Mouse (Mus musculus) kidney, postnatal 14 days (tissue): ENCODE measurements around the gene Ndrg4.

Experiments
- DNase-seq: peaks from one replicate; pipeline ENCODE4 v3.0.0; 2022; ENCODE audit warnings: mixed read lengths

The Ndrg4 gene

DNA sequence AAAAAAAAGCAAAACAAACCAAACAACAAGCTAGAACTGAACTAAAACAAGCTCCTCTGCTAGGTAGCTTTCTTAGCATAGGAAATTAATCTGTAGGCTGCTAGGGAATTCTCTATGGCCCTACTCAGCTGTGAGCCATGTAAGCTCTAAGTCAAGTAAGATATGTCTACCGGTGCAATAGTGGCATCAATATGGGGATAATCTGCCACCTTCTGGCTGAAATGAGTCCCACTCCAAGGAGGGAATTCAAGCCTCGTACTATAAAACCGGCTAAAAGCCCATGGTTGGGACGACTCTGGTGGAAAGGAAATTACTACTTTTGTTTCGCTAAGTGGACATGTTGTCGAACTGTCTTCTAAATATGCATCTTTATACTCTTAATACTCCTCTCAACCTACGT lies 61.8 kb downstream of the Ndrg4 start:
- DNase-seq: no peak

DNA sequence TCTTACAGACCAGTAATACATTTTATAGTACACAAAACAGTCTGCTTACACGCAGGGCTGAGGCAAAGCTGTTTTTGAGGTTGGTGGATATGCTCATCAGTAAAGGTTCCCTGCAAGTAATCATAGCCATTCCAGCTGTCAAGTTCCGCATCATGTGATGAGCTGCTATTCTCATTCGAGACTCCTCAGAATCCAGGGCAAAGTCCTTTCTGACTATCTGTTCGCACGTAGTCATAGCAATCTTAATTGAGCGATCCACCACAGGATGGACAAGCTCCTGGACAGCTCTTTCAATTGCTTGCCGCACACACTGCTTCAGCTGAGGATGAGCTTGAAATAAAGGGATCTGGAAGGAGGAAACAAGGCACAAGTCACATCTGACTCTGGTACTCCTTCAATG lies 65.0 kb downstream of the Ndrg4 start:
- DNase-seq: no peak

DNA sequence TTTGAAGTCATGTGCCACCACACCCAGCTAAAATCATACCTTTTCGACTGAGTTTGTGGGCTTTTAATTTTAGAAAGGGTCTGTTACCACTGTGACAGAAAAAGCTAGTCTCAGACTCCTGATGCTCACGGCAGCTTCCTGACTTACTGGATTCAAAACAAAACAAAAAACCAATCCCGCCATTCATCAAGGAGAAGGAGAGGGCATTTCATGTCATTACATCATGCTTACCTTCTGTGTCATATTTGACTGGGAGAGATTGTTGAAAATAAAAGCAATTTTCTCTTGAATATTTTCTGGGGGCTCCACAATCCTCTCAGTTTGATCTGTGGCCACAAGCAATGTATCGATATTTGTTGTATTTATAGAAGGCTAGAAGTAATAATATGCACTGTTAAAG lies 71.2 kb downstream of the Ndrg4 start:
- no peak for DNase-seq

DNA sequence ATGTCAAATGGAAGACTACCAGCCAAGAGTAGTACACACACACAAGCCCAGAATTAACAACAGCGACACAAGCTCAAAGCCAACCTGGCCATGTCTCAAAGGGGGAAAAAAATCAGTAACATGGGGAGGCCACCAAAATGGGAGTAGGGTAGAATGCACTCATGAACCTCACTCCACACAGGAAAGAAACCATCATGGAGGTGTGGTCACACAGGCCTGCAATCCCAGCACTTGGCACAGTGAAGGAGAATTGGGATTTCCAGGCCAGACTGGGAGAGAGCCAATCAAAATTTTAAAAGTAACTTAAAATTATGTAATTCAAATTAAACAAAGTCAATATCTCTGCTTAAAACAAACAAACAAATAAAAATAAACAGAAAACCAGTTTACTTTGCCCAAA lies 75.1 kb downstream of the Ndrg4 start:
- DNase-seq: no peak

DNA sequence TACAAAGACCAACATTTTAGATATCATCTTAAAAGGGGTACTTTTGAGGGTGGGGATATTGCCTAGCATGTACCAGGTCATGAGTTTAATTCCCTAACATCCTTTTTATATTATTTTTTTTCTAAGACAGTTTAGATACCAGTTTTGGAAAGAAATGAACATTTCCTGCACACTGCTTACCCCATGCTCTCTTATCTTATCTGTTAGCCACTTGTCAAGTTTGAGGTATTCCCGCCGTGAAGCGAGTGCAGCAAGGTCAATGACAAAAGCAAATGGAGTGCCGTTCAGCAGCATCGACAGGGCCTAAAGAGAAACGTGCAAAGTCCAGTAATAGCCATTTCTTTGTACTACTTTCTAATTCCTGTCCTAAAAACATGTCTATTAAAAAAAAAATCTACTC lies 83.5 kb downstream of the Ndrg4 start:
- no peak for DNase-seq

DNA sequence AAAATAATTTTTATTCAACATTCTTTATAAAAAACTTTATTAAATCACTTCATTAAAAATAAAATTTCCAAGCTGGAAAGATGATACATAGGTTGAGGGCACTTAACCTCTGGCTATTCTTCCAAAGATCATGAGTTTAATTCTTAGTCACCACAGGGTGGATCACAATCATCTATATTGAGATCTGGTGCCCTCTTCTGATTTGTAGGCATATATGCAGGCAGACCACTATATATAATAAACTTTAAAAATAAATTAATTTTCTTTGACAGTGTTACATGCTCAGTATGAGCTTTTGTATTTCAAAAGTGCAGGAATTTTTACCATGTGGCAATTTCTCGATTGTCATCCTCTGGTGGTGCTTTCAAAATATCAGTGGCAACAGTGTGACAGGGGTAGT lies 87.4 kb downstream of the Ndrg4 start:
- DNase-seq: no peak
